Mouse (Mus musculus) midbrain, postnatal 0 days (tissue): ENCODE results near the gene Fam169a. TPM values are rescaled to one million over a fixed set of nuclear protein-coding genes. Genes with fewer than 3 reads are reported as not detected.

Experiments
- ATAC-seq: fragments of 200-750 bp; cut with Nextera tagmentation; 2 replicates; pipeline ENCODE4 v1.8.0; 2017; ENCODE audit warnings: moderate number of reproducible peaks, mild to moderate bottlenecking, moderate TSS enrichment, moderate library complexity; ENCODE audit not compliant: low FRiP score
- DNase-seq: peaks from one replicate; pipeline ENCODE4 v3.0.0-alpha.2; 2015; ENCODE audit warnings: low spot score
- H3K27ac ChIP-seq: fragments of 300-500 bp; sonication (generic); 2 replicates; pipeline ENCODE4 v1.5.1; 2014; ENCODE audit warnings: low read depth, mild to moderate bottlenecking, low read length, mixed read lengths
- H3K27me3 ChIP-seq: fragments of 300-500 bp; sonication (generic); 2 replicates; pipeline ENCODE4 v1.6.1; 2014; ENCODE audit warnings: low read length, control low read depth, mixed read lengths; ENCODE audit not compliant: insufficient read depth
- H3K36me3 ChIP-seq: fragments of 300-500 bp; sonication (generic); 2 replicates; pipeline ENCODE4 v1.6.1; 2014; ENCODE audit warnings: low read length, control low read depth, mixed read lengths; ENCODE audit not compliant: insufficient read depth
- H3K4me1 ChIP-seq: fragments of 300-500 bp; sonication (generic); 2 replicates; pipeline ENCODE4 v1.6.1; 2014; ENCODE audit warnings: mild to moderate bottlenecking, control low read depth, antibody characterized with exemption, low read length, mixed read lengths; ENCODE audit not compliant: insufficient read depth
- H3K4me2 ChIP-seq: fragments of 300-500 bp; sonication (generic); 2 replicates; pipeline ENCODE4 v1.6.1; 2014; ENCODE audit warnings: low read depth, mild to moderate bottlenecking, low read length, mixed read lengths; ENCODE audit not compliant: poor library complexity, severe bottlenecking
- H3K4me3 ChIP-seq: fragments of 300-500 bp; sonication (generic); 2 replicates; pipeline ENCODE4 v1.5.1; 2014; ENCODE audit warnings: low read depth, mild to moderate bottlenecking, low read length, moderate library complexity
- H3K9ac ChIP-seq: fragments of 300-500 bp; sonication (generic); replicated peaks from 2 replicates; pipeline ENCODE4 v1.6.1; 2014; ENCODE audit warnings: mild to moderate bottlenecking, low read length, moderate library complexity, mixed read lengths; ENCODE audit not compliant: poor library complexity, severe bottlenecking
- H3K9me3 ChIP-seq: fragments of 300-500 bp; sonication (generic); 2 replicates; pipeline ENCODE4 v1.6.1; 2016; ENCODE audit warnings: low read length, control low read depth
- CTCF ChIP-seq: IDR thresholded peaks from 2 replicates; pipeline ENCODE4 v1.5.1; 2016; ENCODE audit warnings: antibody characterized with exemption, mild to moderate bottlenecking
- WGBS: fragments of 180-500 bp; shearing (Covaris S2); extraction: QIAGEN DNeasy Blood & Tissue Kit; methylation state at CpG from one replicate; pipeline ENCODE4 v1.1.7; 2014; 5-methylcytosine and 5-hydroxymethylcytosine counted together
- polyA plus RNA-seq: library from polyadenylated mRNA; unstranded; fragments of >200 nt; fragmentation: Nextera tagmentation; extraction: Ambion mirVana; gene quantifications from 2 replicates; pipeline ENCODE4 v1.2.1, GENCODE M21; 2015
- total RNA-seq: library from RNA; depleted of rRNA; stranded (reverse); fragments of >200 nt; gene quantifications from 2 replicates; pipeline ENCODE4 v1.2.3, GENCODE M21; 2014; rRNA removed

Fam169a gene
- total and polyA plus RNA-seq, 2 experiments from 2014 or later, result 29.9 to 46.4 TPM

GRCm38 (mm10) chr13:97176731-97177130, 109.6 kb downstream of the Fam169a start:
- no peak for ATAC-seq
- Histone ChIP-seq H3K36me3 (peaks cover 37% of the 10 kb centered on the region), H3K9me3 (no peaks in the 10 kb centered on the region), H3K27ac (no peak overlapping the region), H3K4me1 (no peaks in the 10 kb centered on the region), H3K4me2 (no peak overlapping the region), H3K4me3 (no peak overlapping the region), H3K9ac (no peak overlapping the region), H3K27me3 (no peaks in the 10 kb centered on the region)
- 60% methylated on average over 5 of the region's 5 CpGs for whole genome bisulfite sequencing
- DNase-seq, result no peak
- TF ChIP-seq CTCF, result no peak

- no peak for DNase-seq
- no peak for TF ChIP-seq CTCF
- ATAC-seq, result no peak
- Histone ChIP-seq H3K9me3 (no peaks in the 10 kb centered on the region), H3K27ac (no peak overlapping the region), H3K4me2 (no peak overlapping the region), H3K4me3 (no peak overlapping the region), H3K36me3 (peaks cover 29% of the 10 kb centered on the region), H3K9ac (no peak overlapping the region), H3K27me3 (no peaks in the 10 kb centered on the region), H3K4me1 (no peaks in the 10 kb centered on the region)
- WGBS, result 65% methylated on average over 7 of the region's 7 CpGs
Observed at GRCm38 (mm10) chr13:97178943-97179342, 111.9 kb downstream of the Fam169a start.

- no peak overlapping the region for H3K27ac ChIP-seq
Observed at GRCm38 (mm10) chr13:97180113-97180828, 113.2 kb downstream of the Fam169a start.

More at GRCm38 (mm10) chr13:97180113-97180828, 113.2 kb downstream of the Fam169a start:
- no peak for TF ChIP-seq CTCF
- no peak for ATAC-seq
- Histone ChIP-seq H3K36me3 (peaks cover 21% of the 10 kb centered on the region), H3K9me3 (no peaks in the 10 kb centered on the region), H3K4me2 (no peak overlapping the region), H3K4me1 (no peaks in the 10 kb centered on the region), H3K9ac (no peak overlapping the region), H3K4me3 (no peak overlapping the region), H3K27me3 (no peaks in the 10 kb centered on the region)
- WGBS, result 49% methylated on average over 6 of the region's 6 CpGs
- DNase-seq, result no peak

Other genes with a start within 250 kb of the Fam169a start
- 0.47 and 0.93 TPM in 2 replicates for gene Gcnt4, start 142.6 kb upstream of the Fam169a start, total RNA-seq
- 0.22 and 0.26 TPM in 2 replicates for gene Gcnt4, start 142.6 kb upstream of the Fam169a start, polyA plus RNA-seq
- gene 1700029F12Rik, start 32.9 kb upstream of the Fam169a start, total RNA-seq, result not detected in 2 replicates
- gene 1700029F12Rik, start 32.9 kb upstream of the Fam169a start, polyA plus RNA-seq, result not detected in 2 replicates
- gene Gm6169, start 32.0 kb downstream of the Fam169a start, total RNA-seq, result not detected in 2 replicates
- gene Gm6169, start 32.0 kb downstream of the Fam169a start, polyA plus RNA-seq, result 0.58 and 0.89 TPM in 2 replicates
- gene Gfm2, start 70.7 kb downstream of the Fam169a start, total RNA-seq, result 23.1 and 31.4 TPM in 2 replicates
- gene Gfm2, start 70.7 kb downstream of the Fam169a start, polyA plus RNA-seq, result 21.5 and 24.1 TPM in 2 replicates
- 24.1 and 32.0 TPM in 2 replicates for gene Nsa2, start 70.7 kb downstream of the Fam169a start, total RNA-seq
- 35.6 and 40.2 TPM in 2 replicates for gene Nsa2, start 70.7 kb downstream of the Fam169a start, polyA plus RNA-seq
- 55.1 and 70.5 TPM in 2 replicates for gene Hexb, start 131.1 kb downstream of the Fam169a start, total RNA-seq
- 57.7 and 59.7 TPM in 2 replicates for gene Hexb, start 131.1 kb downstream of the Fam169a start, polyA plus RNA-seq
- 326 and 348 TPM in 2 replicates for gene Enc1, start 173.8 kb downstream of the Fam169a start, total RNA-seq
- 54.0 and 54.2 TPM in 2 replicates for gene Enc1, start 173.8 kb downstream of the Fam169a start, polyA plus RNA-seq